Mouse (Mus musculus) C2C12 (cell line): ENCODE measurements at regions not wholly inside any gene's neighbourhood (a gene's known extent, or its start where the extent isn't known, plus 50 kb on each side); places are given as distances from the start of the nearest gene placed in this dataset.

ENCODE experiments used
- H3K27me3 ChIP-seq: one replicate; pipeline ENCODE4 v1.6.1; 2011; ENCODE audit not compliant: control insufficient read depth, insufficient read depth, insufficient read length
- H3K36me3 ChIP-seq: one replicate; pipeline ENCODE4 v1.6.1; 2011; ENCODE audit not compliant: control insufficient read depth, insufficient read depth
- H3K4me3 ChIP-seq: one replicate; pipeline ENCODE4 v1.5.1; 2011; ENCODE audit warnings: mild to moderate bottlenecking, control low read depth; ENCODE audit not compliant: poor library complexity, insufficient read depth, severe bottlenecking
- H3K79me2 ChIP-seq: one replicate; pipeline ENCODE4 v1.6.1; 2011; ENCODE audit not compliant: control insufficient read depth, insufficient read depth
- H3K79me3 ChIP-seq: one replicate; pipeline ENCODE4 v1.6.1; 2011; ENCODE audit warnings: low read depth, control low read depth
- H3ac ChIP-seq: one replicate; pipeline ENCODE3; 2011; ENCODE audit warnings: low read depth; ENCODE audit not compliant: control insufficient read depth, insufficient read length
- CEBPB ChIP-seq: IDR thresholded peaks from one replicate; pipeline ENCODE4 v1.6.1; 2011; ENCODE audit warnings: low read depth, mild to moderate bottlenecking, control low read depth, moderate library complexity
- CTCF ChIP-seq: IDR thresholded peaks from one replicate; pipeline ENCODE4 v1.5.1; 2011; ENCODE audit not compliant: control insufficient read depth, insufficient read depth, insufficient read length
- FOSL1 ChIP-seq: IDR thresholded peaks from one replicate; pipeline ENCODE4 v1.8.0; 2011; ENCODE audit warnings: mild to moderate bottlenecking, low read length; ENCODE audit not compliant: poor library complexity, insufficient read depth, severe bottlenecking
- MAX ChIP-seq: IDR thresholded peaks from one replicate; pipeline ENCODE4 v1.6.1; 2011; ENCODE audit warnings: mild to moderate bottlenecking, control low read depth
- MYOD1 ChIP-seq: IDR thresholded peaks from one replicate; pipeline ENCODE4 v1.6.1; 2011; ENCODE audit warnings: low read depth; ENCODE audit not compliant: control insufficient read depth, insufficient read length
- MYOG ChIP-seq: IDR thresholded peaks from one replicate; pipeline ENCODE4 v1.6.1; 2011; ENCODE audit not compliant: control insufficient read depth, insufficient read length; ENCODE audit errors: extremely low read depth
- USF1 ChIP-seq: IDR thresholded peaks from one replicate; pipeline ENCODE4 v1.6.1; 2011; ENCODE audit warnings: low read depth, mild to moderate bottlenecking, control low read depth, moderate library complexity

DNA sequence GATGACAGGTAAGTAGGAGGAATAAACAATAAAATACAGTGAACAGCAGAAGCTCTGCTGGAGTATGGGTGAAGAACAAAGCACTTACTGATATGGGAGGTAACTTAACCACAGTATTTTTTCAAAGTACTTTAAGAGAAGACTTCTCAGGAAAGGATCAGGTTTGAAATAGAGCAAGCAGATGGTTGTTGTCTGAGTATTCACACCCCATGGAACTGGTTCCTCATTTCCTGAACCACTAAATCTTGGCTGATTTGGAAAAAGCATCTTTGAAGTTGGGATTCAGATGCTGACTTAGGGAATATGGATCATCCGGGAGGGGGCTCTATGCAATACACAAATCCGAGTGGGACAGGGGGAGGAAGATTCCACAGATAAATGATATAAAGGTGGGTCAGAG, 3930.7 kb downstream of the 9330182O14Rik start:
- Histone ChIP-seq H3K79me3 (no peaks in the 10 kb centered on the region), H3K27me3 (no peaks in the 10 kb centered on the region), H3ac (no peak overlapping the region), H3K36me3 (no peaks in the 10 kb centered on the region), H3K79me2 (no peaks in the 10 kb centered on the region), H3K4me3 (no peak overlapping the region)
- TF ChIP-seq MYOG (no peak), FOSL1 (no peak), CEBPB (no peak), USF1 (no peak), MYOD1 (no peak), CTCF (no peak)

- H3K79me2 ChIP-seq: no peaks in the 10 kb centered on the region
- TF ChIP-seq MAX (no peak), CTCF (no peak), FOSL1 (no peak), MYOG (no peak), MYOD1 (no peak), USF1 (no peak), CEBPB (no peak)
- no peak overlapping the region for H3ac ChIP-seq
- no peaks in the 10 kb centered on the region for H3K27me3 ChIP-seq
- no peaks in the 10 kb centered on the region for H3K79me3 ChIP-seq
- H3K4me3 ChIP-seq: no peak overlapping the region
- no peaks in the 10 kb centered on the region for H3K36me3 ChIP-seq
Measured at GRCm38 (mm10) chr15:44083680-44084079, 3949.5 kb downstream of the 9330182O14Rik start.

- no peak for TF ChIP-seq MYOG
- no peak for TF ChIP-seq CTCF
- TF ChIP-seq USF1: no peak
- no peak for TF ChIP-seq CEBPB
- TF ChIP-seq FOSL1: no peak
- Histone ChIP-seq H3K4me3 (no peak overlapping the region), H3K27me3 (no peaks in the 10 kb centered on the region), H3K36me3 (no peaks in the 10 kb centered on the region), H3ac (no peak overlapping the region), H3K79me2 (no peaks in the 10 kb centered on the region), H3K79me3 (no peaks in the 10 kb centered on the region)
Measured at GRCm38 (mm10) chr15:44112328-44112944, 3978.3 kb downstream of the 9330182O14Rik start.

DNA sequence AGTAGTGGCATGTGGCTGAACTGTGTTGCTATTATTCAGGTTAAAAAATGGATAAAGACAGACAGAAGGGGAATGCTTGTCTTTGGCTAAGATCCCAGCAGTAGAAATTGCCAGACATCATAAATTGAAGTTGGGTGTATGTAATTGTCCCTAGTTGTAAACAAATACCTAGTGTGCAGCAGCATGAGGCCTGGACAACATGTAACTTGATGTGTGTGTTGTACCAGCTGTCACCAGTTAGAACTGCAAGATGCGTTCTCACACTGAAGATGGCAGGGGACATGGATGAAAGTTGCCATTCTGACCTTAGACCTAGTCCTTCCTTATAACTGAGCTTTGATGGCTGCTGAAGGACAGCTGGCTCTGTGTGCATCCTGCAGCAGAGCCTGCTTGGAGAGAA, 4000.0 kb downstream of the 9330182O14Rik start:
- Histone ChIP-seq H3K27me3 (no peaks in the 10 kb centered on the region), H3K79me2 (no peaks in the 10 kb centered on the region), H3K4me3 (no peak overlapping the region), H3K36me3 (no peaks in the 10 kb centered on the region), H3ac (no peak overlapping the region), H3K79me3 (no peaks in the 10 kb centered on the region)
- TF ChIP-seq FOSL1 (no peak), MAX (no peak), USF1 (no peak), MYOD1 (no peak), CEBPB (no peak), CTCF (no peak), MYOG (no peak)
